16 mouse cellular contexts compared by ENCODE assay signal in genomic region chr1:178365171-178365570, GRCm38 (mm10).
"Had no signal": no experiment of that assay in that cellular context is flagged by ENCODE, and none has a peak within 500 bp of the region (broad histone marks: within the 10 kb centered on the region; RNA-seq: fewer than 3 reads in every experiment).

No protein-coding gene starts in this region.

- H3K27ac ChIP-seq: lung, embryonic 15.5 days; macrophage; midbrain, embryonic 13.5 days; midbrain, embryonic 15.5 days; neural tube, embryonic 12.5 days; stomach, embryonic 15.5 days; stomach, postnatal 0 days had no signal

- H3K4me3 ChIP-seq: lung, embryonic 15.5 days; megakaryocyte, embryonic 14.5 days; midbrain, embryonic 13.5 days; midbrain, embryonic 15.5 days; neural tube, embryonic 12.5 days; stomach, embryonic 15.5 days had no signal

- DNase-seq: liver, postnatal 0 days; lung, adult 2 months; lung, postnatal 14 days; lung, postnatal 36 days; right cerebral cortex, postnatal 14 days; thymus, adult 2 months; thymus, postnatal 25 days; thymus, postnatal 4 days had no signal

- H3K36me3 ChIP-seq: lung, embryonic 15.5 days; midbrain, embryonic 13.5 days; midbrain, embryonic 15.5 days; neural tube, embryonic 12.5 days; stomach, embryonic 15.5 days had no signal

- H3K27me3 ChIP-seq: lung, embryonic 15.5 days; megakaryocyte, embryonic 14.5 days; midbrain, embryonic 13.5 days; midbrain, embryonic 15.5 days; neural tube, embryonic 12.5 days; stomach, embryonic 15.5 days had no signal
